Mouse (Mus musculus): ENCODE measurements around the gene Srl.

DNA sequence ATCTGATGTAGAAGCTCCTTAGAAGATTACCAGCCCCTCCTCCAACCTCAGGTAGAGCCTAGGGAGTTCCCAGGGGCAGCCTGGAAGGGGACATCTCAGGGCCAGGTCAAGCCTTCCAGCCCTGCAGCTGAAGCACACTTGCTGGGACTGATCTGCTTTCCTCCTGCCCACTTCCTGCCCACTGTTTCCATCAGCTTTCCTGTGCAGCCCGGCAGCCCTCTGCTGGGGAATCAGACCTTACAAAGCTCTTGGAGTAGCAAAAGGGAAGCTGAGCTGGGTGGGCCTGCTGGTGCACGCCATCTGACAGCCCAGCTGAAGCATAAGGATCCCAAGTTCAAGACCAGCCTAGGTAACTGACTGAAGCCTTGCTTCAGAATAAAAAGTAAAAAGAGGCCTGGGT, 35.3 kb upstream of the Srl start:
- no peak for TF ChIP-seq POLR2A (IDR thresholded peaks at IDR 0.05; ENCODE audit: borderline replicate concordance, extremely low read depth, low read depth, low read length)
- no peak for TF ChIP-seq CTCF (IDR thresholded peaks at IDR 0.05; ENCODE audit: insufficient read depth, low read length)
